Mouse (Mus musculus) layer of hippocampus, adult 11-12 months (tissue): ENCODE measurements around the gene Ccdc144b.
A peak's percentile ranks its signal among the peaks of the same experiment; 100 is the strongest.

Experiments
- DNase-seq: peaks from one replicate; pipeline ENCODE4 v3.0.0; 2022; ENCODE audit warnings: low spot score

The Ccdc144b gene

DNA sequence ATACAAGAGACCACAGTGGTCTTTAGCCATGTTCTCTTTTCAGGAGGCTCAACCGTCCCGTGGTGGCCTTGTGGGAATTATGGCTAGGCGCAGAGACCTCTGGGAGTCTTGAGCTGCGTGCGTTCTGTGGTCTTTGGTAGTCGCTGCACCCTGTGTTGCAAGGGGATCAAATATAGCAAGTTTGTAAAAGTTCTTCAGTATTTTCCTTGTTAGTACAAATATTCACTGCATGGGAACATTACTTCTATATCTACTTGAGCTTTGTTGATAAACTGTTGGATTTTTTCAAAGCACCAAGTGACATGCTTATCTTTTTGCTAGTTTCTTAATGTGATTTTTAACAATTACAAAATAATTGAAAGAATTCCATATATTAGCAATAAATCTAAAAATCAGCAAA, at the start of gene Ccdc144b:
TSS of gene Ccdc144b (minus strand) at position 101 of the 400 bp plus-strand sequence.
- DNase-seq, result no peak

GRCm38 (mm10) chr3:36095371-36095770, 42.0 kb upstream of the Ccdc144b start:
- no peak for DNase-seq

DNA sequence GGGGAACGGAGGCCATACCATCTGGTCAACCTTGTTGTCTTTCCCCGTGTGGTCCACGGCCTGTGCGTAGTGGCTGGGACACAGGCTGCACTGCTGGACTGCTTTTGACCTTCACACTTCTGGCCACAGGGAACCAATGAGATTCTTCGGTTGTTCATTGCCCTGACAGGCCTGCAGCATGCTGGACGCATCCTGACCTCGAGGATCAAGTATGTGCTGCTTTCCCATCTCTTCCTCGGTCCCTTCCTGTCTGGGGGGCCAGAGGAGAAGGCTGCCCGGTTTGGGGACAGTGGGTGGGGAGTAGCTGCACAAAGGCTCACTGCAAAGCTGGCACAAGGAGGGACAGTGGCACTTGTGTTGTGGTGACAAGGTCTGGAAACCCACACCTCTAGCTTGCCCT, 34.2 kb upstream of the Ccdc144b start:
- DNase-seq, result no peak

DNA sequence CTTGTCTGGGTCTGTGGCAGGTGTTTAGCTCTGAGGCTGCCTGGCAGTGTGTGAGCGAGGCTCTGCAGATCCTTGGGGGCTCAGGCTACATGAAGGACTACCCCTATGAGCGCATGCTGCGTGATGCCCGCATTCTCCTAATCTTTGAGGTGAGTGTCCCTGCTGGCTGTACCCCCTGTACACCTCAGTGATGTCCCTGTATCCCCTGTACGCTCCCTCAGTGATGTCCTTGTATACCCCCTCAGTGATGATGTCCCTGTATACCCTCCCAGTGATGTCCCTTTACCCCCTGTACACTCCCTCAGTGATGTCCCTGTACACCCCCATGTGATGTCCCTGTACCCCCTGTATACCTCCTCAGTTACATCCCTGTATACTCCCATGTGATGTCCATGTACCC, 32.0 kb upstream of the Ccdc144b start:
- DNase-seq, result no peak

- DNase-seq, result no peak
These were observed 30.0 kb upstream of the Ccdc144b start for GRCm38 (mm10) chr3:36083381-36083780.

GRCm38 (mm10) chr3:36082843-36083242, 29.5 kb upstream of the Ccdc144b start:
- DNase-seq, result no peak

GRCm38 (mm10) chr3:36080741-36081140, 27.4 kb upstream of the Ccdc144b start:
- no peak for DNase-seq

- DNase-seq, result no peak
These were observed 26.5 kb upstream of the Ccdc144b start for GRCm38 (mm10) chr3:36079886-36080285.

- DNase-seq, result no peak
These were observed 24.0 kb upstream of the Ccdc144b start for GRCm38 (mm10) chr3:36077386-36077785.

- no peak for DNase-seq
These were observed 22.1 kb upstream of the Ccdc144b start for GRCm38 (mm10) chr3:36075466-36075865.

DNA sequence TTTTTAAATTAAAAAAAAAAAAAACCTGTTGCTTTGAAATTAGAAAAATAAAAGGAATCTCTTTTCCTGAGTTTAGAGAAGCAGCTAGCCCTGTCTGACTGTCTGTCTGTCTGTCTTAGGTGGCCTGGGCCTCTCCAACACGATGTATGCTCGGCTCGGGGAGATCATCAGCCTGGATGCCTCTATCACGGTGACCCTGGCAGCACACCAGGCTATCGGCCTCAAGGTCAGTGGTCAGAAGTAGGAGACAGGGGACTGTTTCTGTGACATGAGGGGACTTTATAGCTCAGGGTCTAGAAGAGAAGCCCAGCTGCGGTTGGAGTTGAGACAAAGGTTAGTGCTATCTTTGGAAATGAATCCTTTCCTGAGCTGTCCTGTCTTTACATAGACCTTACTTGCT, 20.9 kb upstream of the Ccdc144b start:
- no peak for DNase-seq

- DNase-seq, result no peak
These were observed 17.7 kb upstream of the Ccdc144b start for GRCm38 (mm10) chr3:36071047-36071446.

- no peak for DNase-seq
These were observed 17.1 kb upstream of the Ccdc144b start for GRCm38 (mm10) chr3:36070436-36070835.

GRCm38 (mm10) chr3:36067731-36068130, 14.4 kb upstream of the Ccdc144b start:
- no peak for DNase-seq

- DNase-seq, result peak; percentile 95
These were observed 12.7 kb upstream of the Ccdc144b start, which contains the start of gene Acad9 for GRCm38 (mm10) chr3:36065843-36066651. TSS of gene Acad9 (plus strand) at chr3:36065979.

- DNase-seq, result no peak
These were observed 11.8 kb upstream of the Ccdc144b start for GRCm38 (mm10) chr3:36065166-36065565.

DNA sequence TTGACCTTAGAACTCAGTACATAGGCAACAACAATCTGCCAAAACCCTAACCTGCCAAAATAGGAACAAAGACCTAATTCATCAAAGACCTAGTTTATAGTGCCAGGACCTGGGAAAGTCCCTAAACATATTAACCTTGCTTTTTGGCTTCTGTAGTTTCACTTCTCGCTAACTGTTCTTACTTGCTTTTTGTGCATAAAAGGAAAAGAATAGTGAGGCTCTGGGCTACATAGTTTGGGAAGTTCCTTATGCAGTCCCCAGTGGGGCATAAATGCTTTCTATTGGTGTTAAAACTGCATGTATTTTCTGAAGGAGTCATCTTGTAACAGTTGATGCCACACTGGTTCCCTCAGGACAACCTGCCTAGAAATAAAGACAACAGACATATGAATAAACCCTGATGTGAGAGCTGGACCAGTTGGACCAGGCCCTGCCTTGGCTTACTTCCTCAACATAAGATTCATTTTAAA, 11.3 kb upstream of the Ccdc144b start:
- no peak for DNase-seq

- peak; percentile 64 for DNase-seq
These were observed 6.9 kb upstream of the Ccdc144b start for GRCm38 (mm10) chr3:36060096-36060850.

- no peak for DNase-seq
These were observed 4.2 kb downstream of the Ccdc144b start for GRCm38 (mm10) chr3:36049106-36049505.

DNA sequence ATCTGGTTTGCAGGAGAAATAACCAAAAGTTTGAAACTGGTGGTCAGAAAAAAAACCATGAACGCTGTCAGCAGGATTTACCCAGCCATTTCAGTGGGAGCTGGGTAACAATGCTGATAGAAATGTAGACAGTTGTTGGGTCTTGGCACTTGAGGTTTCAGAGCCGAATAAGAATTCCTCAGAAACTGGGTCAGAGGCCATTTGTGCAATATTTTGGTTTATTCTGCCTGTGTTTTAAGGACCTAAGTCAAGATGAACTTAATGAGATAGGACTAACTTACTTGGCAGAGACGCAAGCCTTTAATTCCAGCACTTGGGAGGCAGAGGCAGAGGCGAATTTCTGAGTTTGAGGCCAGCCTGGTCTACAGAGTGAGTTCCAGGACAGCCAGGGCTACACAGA, 8.3 kb downstream of the Ccdc144b start:
- DNase-seq, result no peak

GRCm38 (mm10) chr3:36044520-36044919, 8.8 kb downstream of the Ccdc144b start:
- no peak for DNase-seq

DNA sequence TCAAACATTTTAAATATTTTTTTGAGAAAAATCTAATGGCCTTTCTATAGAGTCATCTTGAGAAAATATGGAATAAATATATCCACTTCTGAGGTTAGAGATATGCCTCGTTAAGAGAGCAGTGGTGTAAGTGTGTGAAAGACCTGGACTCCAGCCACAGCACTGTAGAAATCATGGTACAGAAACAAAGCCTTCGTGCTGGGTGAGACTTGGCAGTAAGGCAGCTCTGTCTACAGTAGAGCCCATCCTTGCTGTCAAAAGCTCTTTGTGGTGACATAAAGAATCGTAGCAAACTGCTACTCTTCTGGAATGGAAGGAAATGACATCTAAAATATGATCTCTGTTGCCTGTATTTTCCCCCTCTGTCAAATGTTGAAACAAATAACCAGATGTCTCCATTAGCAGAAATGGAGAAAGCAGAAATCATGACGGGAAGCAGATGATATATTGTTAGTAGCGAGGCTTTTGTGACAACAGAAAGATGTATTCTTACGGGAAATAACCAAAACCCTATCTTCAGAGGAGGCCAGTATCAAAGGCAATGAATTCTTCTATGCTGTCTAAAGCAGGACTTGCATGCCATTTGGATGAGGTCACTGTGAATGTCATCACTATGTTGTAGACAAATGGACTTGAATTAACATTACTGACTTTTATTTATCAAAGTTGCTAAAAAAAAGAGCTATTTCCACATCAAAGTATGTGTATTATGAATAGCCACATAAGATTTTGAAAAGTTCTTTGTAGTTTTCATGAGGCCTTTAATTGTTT, 21.4 kb downstream of the Ccdc144b start:
- no peak for DNase-seq
